1 mouse cellular context compared by ENCODE assay signal in genomic region chr11:55131077-55131742, GRCm38 (mm10).
TF ChIP-seq lines count a peak whose summit lies in the region.

No protein-coding gene starts in this region.

TF ChIP-seq in CH12.LX, 34 proteins besides CTCF, POLR2A, EP300 and RAD21:
- peak; percentile 58; the same call in 1 of the 2 replicates for TF ChIP-seq RCOR1 (conservative IDR thresholded peaks at IDR 0.05; ENCODE audit: low read depth, low read length)
- TF ChIP-seq CHD2 (IDR thresholded peaks at IDR 0.05; ENCODE audit: low read length), result no peak
- no peak for TF ChIP-seq ZKSCAN1 (IDR thresholded peaks at IDR 0.05; ENCODE audit: borderline replicate concordance, low read depth, low read length)
- TF ChIP-seq IRF4 (IDR thresholded peaks at IDR 0.05; ENCODE audit: low read depth, low read length), result peak; percentile 57
- TF ChIP-seq TCF12 (IDR thresholded peaks at IDR 0.05; ENCODE audit: low read depth, low read length), result peak; percentile 68; the same call in 1 of the 2 replicates
- 0 out of 2 replicates have a peak, but pooled peaks have one; percentile 56 for TF ChIP-seq UBTF (IDR thresholded peaks at IDR 0.05; ENCODE audit: low read depth, low read length)
- TF ChIP-seq NRF1 (IDR thresholded peaks at IDR 0.05; ENCODE audit: low read depth, low read length), result peak; percentile 16; the same call in 1 of the 2 replicates
- TF ChIP-seq ZMIZ1 (IDR thresholded peaks at IDR 0.05; ENCODE audit: low read depth, low read length), result peak; percentile 39; the same call in 1 of the 2 replicates
- no peak for TF ChIP-seq PAX5 (IDR thresholded peaks at IDR 0.05; ENCODE audit: low read length)
- peak; percentile 60; the same call in 1 of the 2 replicates for TF ChIP-seq MAX (IDR thresholded peaks at IDR 0.05; ENCODE audit: low read length)
- TF ChIP-seq E2F4 (IDR thresholded peaks at IDR 0.05; ENCODE audit: insufficient replicate concordance, low read depth, low read length), result no peak
- peak; percentile 74 for TF ChIP-seq BHLHE40 (IDR thresholded peaks at IDR 0.05; ENCODE audit: low read depth, low read length)
- TF ChIP-seq ETS1 (conservative IDR thresholded peaks at IDR 0.05; ENCODE audit: low read depth, low read length), result peak; percentile 72
- TF ChIP-seq ZNF384 (IDR thresholded peaks at IDR 0.05; ENCODE audit: low read depth, low read length), result no peak
- no peak for TF ChIP-seq JUN (IDR thresholded peaks at IDR 0.05; ENCODE audit: insufficient read depth, low read depth, low read length)
- no peak for TF ChIP-seq NELFE (IDR thresholded peaks at IDR 0.05; ENCODE audit: low read depth, low read length)
- TF ChIP-seq ZC3H11A (IDR thresholded peaks at IDR 0.05; ENCODE audit: low read depth, low read length), result no peak
- TF ChIP-seq MEF2A (IDR thresholded peaks at IDR 0.05; ENCODE audit: borderline replicate concordance, low read depth, low read length), result peak; percentile 52; the same call in 1 of the 2 replicates
- peak; percentile 53; the same call in 1 of the 2 replicates for TF ChIP-seq ELF1 (IDR thresholded peaks at IDR 0.05; ENCODE audit: low read depth, low read length)
- TF ChIP-seq CHD1 (IDR thresholded peaks at IDR 0.05; ENCODE audit: low read depth, low read length), result no peak
- TF ChIP-seq SMC3 (IDR thresholded peaks at IDR 0.05; ENCODE audit: low read depth, low read length), result no peak
- no peak for TF ChIP-seq USF2 (conservative IDR thresholded peaks at IDR 0.05; ENCODE audit: low read depth, low read length)
- peak; percentile 80 for TF ChIP-seq MYC (IDR thresholded peaks at IDR 0.05; ENCODE audit: low read depth, low read length)
- no peak for TF ChIP-seq GABPA (IDR thresholded peaks at IDR 0.05; ENCODE audit: insufficient replicate concordance, low read depth, low read length)
- TF ChIP-seq SIN3A (IDR thresholded peaks at IDR 0.05; ENCODE audit: low read length), result peak; percentile 46
- TF ChIP-seq MAZ (IDR thresholded peaks at IDR 0.05; ENCODE audit: low read depth, low read length), result peak; percentile 71; the same call in 1 of the 2 replicates
- TF ChIP-seq MXI1 (IDR thresholded peaks at IDR 0.05; ENCODE audit: low read depth, low read length), result peak; percentile 73; the same call in 1 of the 2 replicates
- TF ChIP-seq TBP (conservative IDR thresholded peaks at IDR 0.05; ENCODE audit: low read depth, low read length), result peak; percentile 43; the same call in 1 of the 2 replicates
- no peak; the same call in 1 of the 2 replicates for TF ChIP-seq HCFC1 (IDR thresholded peaks at IDR 0.05; ENCODE audit: low read depth, low read length)
